Mouse (Mus musculus): ENCODE results near the gene Slc25a4.

The Slc25a4 gene

GRCm38 (mm10) chr8:46204974-46205640 lies 6.0 kb downstream of the Slc25a4 start:
- DNase-seq (ENCODE audit: low read depth) = no peak

- DNase-seq (ENCODE audit: low read depth) = no peak
Observed at GRCm38 (mm10) chr8:46204301-46204700, 6.8 kb downstream of the Slc25a4 start.

- DNase-seq (ENCODE audit: low read depth) = peak; percentile 30
Observed at GRCm38 (mm10) chr8:46202350-46202749, 8.7 kb downstream of the Slc25a4 start.

DNA sequence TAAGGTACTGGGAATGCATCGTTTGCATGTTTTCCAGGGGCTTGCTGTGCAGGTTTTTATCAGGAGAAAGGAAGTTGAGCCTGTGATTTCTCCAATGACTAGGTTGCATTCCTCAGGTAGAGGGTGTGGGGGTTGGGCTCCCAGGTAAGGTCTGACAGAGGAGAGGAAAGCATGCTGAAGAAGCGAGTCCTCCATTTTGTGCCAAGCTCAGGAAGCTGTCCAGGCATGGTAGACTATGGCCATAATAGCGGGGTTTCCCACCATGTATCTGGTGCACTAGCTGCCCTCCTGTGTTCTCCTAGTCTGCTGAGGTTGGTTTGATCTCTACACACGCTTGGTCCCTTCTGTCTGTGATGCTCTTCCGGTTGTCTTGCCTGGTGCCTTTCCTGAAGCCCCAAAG lies 13.4 kb downstream of the Slc25a4 start:
- DNase-seq (ENCODE audit: low read depth) = no peak

DNA sequence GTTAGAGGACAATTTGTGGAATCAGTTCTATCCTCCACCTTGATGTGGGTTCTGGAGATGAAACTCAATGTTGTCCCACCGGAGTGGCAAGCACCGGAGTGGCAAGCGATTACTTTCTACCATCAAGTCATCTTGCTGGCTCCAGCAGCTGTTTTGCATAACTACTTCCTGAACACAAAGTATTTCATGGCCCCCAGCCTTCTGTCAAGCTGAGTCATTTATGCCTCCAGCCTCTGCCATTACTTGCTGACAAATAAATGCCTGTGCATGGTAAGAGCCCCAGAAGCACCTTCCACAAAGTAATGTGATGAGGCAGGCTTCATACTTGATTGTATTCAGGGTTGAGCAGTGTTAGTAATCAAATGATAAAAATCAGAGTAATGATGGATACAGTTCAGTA lies 14.2 kb downstream of the Slc25a4 start:
- DNase-seq (ENCODE audit: low read depth) = no peak

- DNase-seq (ENCODE audit: low read depth) = no peak
Observed at GRCm38 (mm10) chr8:46193100-46193499, 18.0 kb downstream of the Slc25a4 start.

DNA sequence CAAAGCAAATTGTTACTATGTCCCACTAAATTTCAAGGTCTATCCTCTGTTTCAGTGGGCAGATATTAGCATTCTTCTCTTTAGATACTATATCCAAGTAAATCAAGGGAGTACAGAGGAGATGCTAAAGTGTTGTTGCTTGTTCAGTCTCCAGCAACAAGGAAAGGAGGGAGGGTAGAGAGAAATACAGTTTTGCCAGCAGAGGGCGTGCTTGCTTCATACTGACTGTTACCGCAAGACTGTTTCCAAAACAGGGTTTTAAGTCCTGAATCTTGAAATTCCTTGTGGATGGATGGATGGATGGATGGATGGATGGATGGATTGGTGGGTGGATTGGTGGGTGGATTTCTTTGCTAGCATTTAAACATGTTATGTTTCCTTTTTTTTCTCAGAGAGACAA lies 25.7 kb downstream of the Slc25a4 start:
- DNase-seq (ENCODE audit: low read depth) = peak; percentile 68

DNA sequence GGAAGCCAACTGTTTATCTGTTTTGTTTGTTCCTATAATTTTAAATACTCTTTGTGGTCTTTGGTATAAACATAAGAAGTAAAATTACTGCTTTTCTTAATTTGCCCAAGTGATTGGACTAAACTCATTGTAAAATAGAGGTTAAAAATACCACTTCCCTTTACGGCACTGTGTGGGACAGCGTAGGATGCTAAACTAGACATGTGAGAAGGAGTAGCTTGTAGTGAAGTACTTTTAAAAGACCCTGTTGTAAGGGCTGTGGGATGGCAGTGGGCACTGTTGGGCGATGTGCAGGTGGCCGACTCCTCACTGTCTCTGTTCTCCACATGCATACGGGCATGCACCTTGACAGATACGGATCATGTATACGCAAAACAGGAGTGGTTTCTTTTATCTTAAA lies 30.9 kb downstream of the Slc25a4 start:
- no peak for DNase-seq (ENCODE audit: low read depth)

DNA sequence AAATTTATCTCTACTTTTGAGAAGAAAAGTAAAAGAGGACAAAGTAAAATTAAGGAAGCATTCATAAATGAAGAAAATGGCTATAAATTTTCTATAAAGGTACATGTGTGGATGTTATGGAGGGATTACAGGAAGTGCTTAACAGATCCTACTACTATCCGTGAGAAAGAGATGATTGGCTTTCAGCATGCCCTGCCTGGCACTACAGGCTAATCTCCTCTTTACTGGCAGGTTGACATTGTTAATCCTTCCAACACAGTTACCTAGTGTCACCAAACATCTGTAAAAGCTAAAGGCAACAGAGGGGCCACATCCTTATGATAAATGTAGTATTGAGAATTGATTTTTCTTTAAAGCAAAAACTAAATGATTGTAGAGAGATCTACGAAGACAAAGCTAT lies 37.4 kb downstream of the Slc25a4 start:
- no peak for DNase-seq (ENCODE audit: low read depth)

DNA sequence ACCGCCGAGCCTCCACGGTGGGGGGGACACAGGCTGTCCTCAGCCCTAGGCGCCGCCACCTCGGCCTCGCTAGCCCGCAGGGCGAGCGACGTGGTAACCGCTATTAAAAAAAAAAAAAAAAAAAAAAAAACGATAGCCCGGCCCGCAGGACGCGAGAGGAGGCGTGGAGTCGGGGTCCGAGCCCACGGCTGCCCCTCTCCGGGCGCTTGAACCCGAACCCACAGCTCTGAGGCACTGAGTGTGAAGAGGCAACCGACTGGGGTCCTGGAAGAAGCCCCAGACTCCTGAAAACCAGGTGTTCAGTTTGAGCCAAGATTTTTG lies 47.3 kb downstream of the Slc25a4 start:
- no peak for DNase-seq (ENCODE audit: low read depth)

GRCm38 (mm10) chr8:46162953-46163869 lies 47.9 kb downstream of the Slc25a4 start:
- peak; percentile 96 for DNase-seq (ENCODE audit: low read depth)
